Comparison of ENCODE assay signal across 21 mouse cellular contexts in the genomic region with DNA sequence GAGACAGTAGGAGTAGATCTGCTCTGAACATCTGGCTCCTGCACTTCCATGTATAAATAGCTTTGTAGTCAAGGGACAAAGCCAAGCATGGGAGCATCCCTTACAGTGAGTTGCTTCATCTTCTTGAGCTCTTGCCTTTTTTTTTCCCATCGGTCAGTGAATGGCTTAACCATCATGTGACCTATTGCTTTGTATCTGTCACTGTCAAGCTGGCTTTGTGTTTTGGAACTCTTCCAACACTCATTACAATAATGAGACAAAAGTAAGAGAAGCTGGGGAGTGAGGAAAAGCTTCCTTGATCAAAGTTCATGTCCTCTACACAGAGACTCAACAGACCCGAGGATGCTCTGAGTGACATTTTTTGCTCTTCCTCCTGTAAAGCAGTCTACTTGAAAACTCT.
DNase-seq lines count a peak whose midpoint lies in the region; ATAC-seq and TF ChIP-seq lines count a peak whose summit lies in the region.
"Had no signal": no experiment of that assay in that cellular context is flagged by ENCODE, and none has a peak within 500 bp of the region (broad histone marks: within the 10 kb centered on the region; RNA-seq: fewer than 3 reads in every experiment).

No protein-coding gene starts in this region.

- peaks cover 6% of the 10 kb centered on the region for H3K4me1 ChIP-seq in lung, embryonic 14.5 days (ENCODE audit: insufficient read depth)
- H3K4me1 ChIP-seq: embryonic facial prominence, embryonic 12.5 days; embryonic facial prominence, embryonic 15.5 days; heart, embryonic 12.5 days; heart, embryonic 15.5 days; intestine, embryonic 15.5 days had no signal

- ATAC-seq in lung, embryonic 14.5 days (ENCODE audit: insufficient read depth), result no peak
- ATAC-seq: CD4-positive, CD25-positive, alpha-beta regulatory T cell, adult 4 months; forebrain, embryonic 15.5 days; intestine, embryonic 15.5 days; Patski had no signal

- no peak for TF ChIP-seq CTCF in lung, embryonic 14.5 days (IDR thresholded peaks at IDR 0.05; ENCODE audit: low read depth)

- H3K27ac ChIP-seq in lung, embryonic 14.5 days (ENCODE audit: low read depth), result no peak overlapping the region
- H3K27ac ChIP-seq: embryonic facial prominence, embryonic 12.5 days; embryonic facial prominence, embryonic 15.5 days; forebrain, embryonic 15.5 days; gastrocnemius, adult 2 months; heart, embryonic 15.5 days; hindbrain, embryonic 15.5 days; intestine, embryonic 15.5 days had no signal

- DNase-seq in lung, embryonic 14.5 days, result peak; percentile 2
- DNase-seq in lung, postnatal 4 days, result no peak
- peak; percentile 55 for DNase-seq in MN1 (ENCODE audit: low spot score)
- DNase-seq in Muller cell, postnatal 12 days (ENCODE audit: inconsistent ontology term), result peak; percentile 65
- DNase-seq in retina, postnatal 1 day, result peak; percentile 89
- DNase-seq in testis, postnatal 10 days (ENCODE audit: low spot score), result no peak
- DNase-seq: adrenal gland, adult 2 months; cerebellum, adult 11 months; cerebellum, adult 9-11 months; gastrocnemius, adult 2 months; gastrocnemius, postnatal 14 days; heart, adult 11 months had no signal

- no peak overlapping the region for H3K9ac ChIP-seq in lung, embryonic 14.5 days
- H3K9ac ChIP-seq: embryonic facial prominence, embryonic 12.5 days; embryonic facial prominence, embryonic 15.5 days; forebrain, embryonic 15.5 days; heart, embryonic 12.5 days; heart, embryonic 15.5 days; hindbrain, embryonic 15.5 days; intestine, embryonic 15.5 days had no signal

- H3K27me3 ChIP-seq in lung, embryonic 14.5 days (ENCODE audit: insufficient read depth, low read length), result no peaks in the 10 kb centered on the region
- H3K27me3 ChIP-seq: embryonic facial prominence, embryonic 12.5 days; embryonic facial prominence, embryonic 15.5 days; forebrain, embryonic 15.5 days; heart, embryonic 12.5 days; heart, embryonic 15.5 days; hindbrain, embryonic 15.5 days; intestine, embryonic 15.5 days had no signal

- 47% methylated on average over 2 of the region's 2 CpGs for WGBS in lung, embryonic 14.5 days

- no peaks in the 10 kb centered on the region for H3K36me3 ChIP-seq in lung, embryonic 14.5 days (ENCODE audit: insufficient read depth)
- H3K36me3 ChIP-seq: embryonic facial prominence, embryonic 12.5 days; embryonic facial prominence, embryonic 15.5 days; forebrain, embryonic 15.5 days; heart, embryonic 12.5 days; heart, embryonic 15.5 days; hindbrain, embryonic 15.5 days; intestine, embryonic 15.5 days had no signal

- no peak overlapping the region for H3K4me2 ChIP-seq in lung, embryonic 14.5 days
- H3K4me2 ChIP-seq: embryonic facial prominence, embryonic 12.5 days; embryonic facial prominence, embryonic 15.5 days; forebrain, embryonic 15.5 days; heart, embryonic 12.5 days; heart, embryonic 15.5 days; hindbrain, embryonic 15.5 days; intestine, embryonic 15.5 days had no signal

- no peaks in the 10 kb centered on the region for H3K9me3 ChIP-seq in lung, embryonic 14.5 days (ENCODE audit: low read depth, low read length)
- H3K9me3 ChIP-seq: embryonic facial prominence, embryonic 12.5 days; embryonic facial prominence, embryonic 15.5 days; forebrain, embryonic 15.5 days; heart, embryonic 12.5 days; heart, embryonic 15.5 days; hindbrain, embryonic 15.5 days; intestine, embryonic 15.5 days had no signal

- no peak overlapping the region for H3K4me3 ChIP-seq in lung, embryonic 14.5 days (ENCODE audit: low read depth, low read length)
- H3K4me3 ChIP-seq: embryonic facial prominence, embryonic 12.5 days; embryonic facial prominence, embryonic 15.5 days; forebrain, embryonic 15.5 days; gastrocnemius, adult 2 months; heart, embryonic 12.5 days; heart, embryonic 15.5 days; hindbrain, embryonic 15.5 days; intestine, embryonic 15.5 days had no signal

Comparison
In these comparisons a context has a peak if more than half of its experiments do, and no peak if none do; other contexts are left out.
1. DNase-seq: peak in lung, embryonic 14.5 days (single experiment), MN1 (single experiment), Muller cell, postnatal 12 days (single experiment) and retina, postnatal 1 day (single experiment); none in lung, postnatal 4 days (0 of 2) and testis, postnatal 10 days (single experiment).